Mouse (Mus musculus) adrenal gland, postnatal 4 days (tissue): ENCODE results near the gene Plcl2. TPM values are rescaled to one million over a fixed set of nuclear protein-coding genes. Genes with fewer than 3 reads are reported as not detected.

ENCODE experiments used
- DNase-seq, 2 experiments: peaks; one replicate each; pipeline ENCODE4 v3.0.0; 2021 to 2022; ENCODE audit warnings: low spot score in 2 of 2, mixed read lengths in 2 of 2
- total RNA-seq, 2 experiments: library from RNA; stranded (reverse); gene quantifications; 2 replicates each; pipeline ENCODE4 v1.2.3; 2021

Plcl2 gene
- total RNA-seq, 2 experiments from 2014 or later = 72.9 to 74.2 TPM

- DNase-seq = no peak
Measured at GRCm38 (mm10) chr17:50499091-50499790, 10.0 kb upstream of the Plcl2 start.

GRCm38 (mm10) chr17:50500806-50501205 is 8.4 kb upstream of the Plcl2 start:
- no peak for DNase-seq

- no peak for DNase-seq
Measured at GRCm38 (mm10) chr17:50503075-50503474, 6.1 kb upstream of the Plcl2 start.

GRCm38 (mm10) chr17:50504070-50504846 is 4.9 kb upstream of the Plcl2 start:
- no peak for DNase-seq

GRCm38 (mm10) chr17:50505910-50506634 is 3.1 kb upstream of the Plcl2 start:
- DNase-seq = no peak

- no peak for DNase-seq
Measured at GRCm38 (mm10) chr17:50506861-50507321, 2.3 kb upstream of the Plcl2 start.

- no peak for DNase-seq
Measured at GRCm38 (mm10) chr17:50508055-50508774, 988 bp upstream of the Plcl2 start.

GRCm38 (mm10) chr17:50508775-50509250 is 390 bp upstream of the Plcl2 start:
- DNase-seq = peak; percentile 56 to 63

GRCm38 (mm10) chr17:50510279-50510678 is 1.1 kb downstream of the Plcl2 start:
- DNase-seq = no peak

- DNase-seq = no peak
Measured at GRCm38 (mm10) chr17:50510741-50511140, 1.5 kb downstream of the Plcl2 start.

- DNase-seq = no peak
Measured at GRCm38 (mm10) chr17:50512222-50512621, 3.0 kb downstream of the Plcl2 start.

GRCm38 (mm10) chr17:50512841-50513240 is 3.6 kb downstream of the Plcl2 start:
- no peak for DNase-seq

- DNase-seq = no peak
Measured at GRCm38 (mm10) chr17:50513376-50513775, 4.2 kb downstream of the Plcl2 start.

GRCm38 (mm10) chr17:50514012-50514411 is 4.8 kb downstream of the Plcl2 start:
- no peak for DNase-seq

- no peak for DNase-seq
Measured at GRCm38 (mm10) chr17:50515926-50516325, 6.7 kb downstream of the Plcl2 start.

- DNase-seq = no peak
Measured at GRCm38 (mm10) chr17:50517781-50518415, 8.7 kb downstream of the Plcl2 start.

- DNase-seq = no peak
Measured at GRCm38 (mm10) chr17:50519588-50519987, 10.4 kb downstream of the Plcl2 start.

GRCm38 (mm10) chr17:50522473-50523083 is 13.4 kb downstream of the Plcl2 start:
- DNase-seq = no peak

- no peak for DNase-seq
Measured at GRCm38 (mm10) chr17:50524970-50525369, 15.8 kb downstream of the Plcl2 start.

- no peak for DNase-seq
Measured at GRCm38 (mm10) chr17:50525821-50526220, 16.6 kb downstream of the Plcl2 start.
